In the genomic region with DNA sequence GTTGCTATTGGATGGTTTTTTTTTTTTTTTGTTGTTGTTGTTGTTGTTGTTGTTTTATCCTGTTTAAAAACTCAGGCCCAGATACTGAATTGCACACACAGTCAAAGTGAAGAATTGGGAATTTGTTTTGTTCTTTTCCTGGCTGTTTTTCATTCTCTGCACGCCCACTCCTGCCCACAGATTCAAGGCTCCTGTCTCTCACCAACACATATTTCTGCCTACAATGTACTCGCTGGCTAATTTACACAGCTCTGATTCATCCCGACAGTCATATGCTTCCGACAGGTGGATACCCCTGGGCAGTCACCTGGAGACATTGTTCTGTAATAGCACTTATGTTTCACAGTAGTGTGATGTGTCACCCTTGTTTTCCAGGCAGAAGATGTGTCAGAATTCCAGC, we compare ENCODE assay signal across 35 mouse cellular contexts. TPM values are rescaled to one million over a fixed set of nuclear protein-coding genes. Genes with fewer than 3 reads are reported as not detected.
DNase-seq lines count a peak whose midpoint lies in the region; ATAC-seq and TF ChIP-seq lines count a peak whose summit lies in the region.
"Had no signal": no experiment of that assay in that cellular context is flagged by ENCODE, and none has a peak within 500 bp of the region (broad histone marks: within the 10 kb centered on the region; RNA-seq: fewer than 3 reads in every experiment).

No protein-coding gene starts in this region.

- no peak overlapping the region for H3K9ac ChIP-seq in forebrain, embryonic 12.5 days
- H3K9ac ChIP-seq: heart, embryonic 15.5 days; intestine, embryonic 15.5 days; limb, embryonic 13.5 days; lung, embryonic 15.5 days; midbrain, embryonic 15.5 days; neural tube, embryonic 15.5 days had no signal

- no peak overlapping the region for H3K27ac ChIP-seq in heart, embryonic 10.5 days
- no peak overlapping the region for H3K27ac ChIP-seq in layer of hippocampus, adult 2 months
- H3K27ac ChIP-seq in forebrain, embryonic 12.5 days, result no peak overlapping the region
- H3K27ac ChIP-seq: heart, embryonic 15.5 days; hindbrain, postnatal 0 days; intestine, embryonic 15.5 days; limb, embryonic 13.5 days; lung, embryonic 15.5 days; midbrain, embryonic 10.5 days; midbrain, embryonic 15.5 days; neural tube, embryonic 15.5 days; stomach, postnatal 0 days had no signal

- H3K4me3 ChIP-seq in heart, embryonic 10.5 days, result no peak overlapping the region
- no peak overlapping the region for H3K4me3 ChIP-seq in layer of hippocampus, adult 2 months
- no peak overlapping the region for H3K4me3 ChIP-seq in forebrain, embryonic 12.5 days (replicated peaks)
- H3K4me3 ChIP-seq: erythroblast, embryonic 14.5 days; heart, embryonic 15.5 days; intestine, embryonic 15.5 days; limb, embryonic 13.5 days; lung, embryonic 15.5 days; midbrain, embryonic 10.5 days; midbrain, embryonic 15.5 days; neural tube, embryonic 15.5 days had no signal

- no peak for TF ChIP-seq CTCF in layer of hippocampus, adult 2 months (conservative IDR thresholded peaks at IDR 0.05)

- no peak for ATAC-seq in forebrain, embryonic 12.5 days (ENCODE audit: low FRiP score)
- ATAC-seq: hindbrain, postnatal 0 days; intestine, embryonic 15.5 days; midbrain, embryonic 15.5 days; Patski had no signal

- no peaks in the 10 kb centered on the region for H3K36me3 ChIP-seq in heart, embryonic 10.5 days
- H3K36me3 ChIP-seq in forebrain, embryonic 12.5 days (replicated peaks), result no peaks in the 10 kb centered on the region
- H3K36me3 ChIP-seq: heart, embryonic 15.5 days; intestine, embryonic 15.5 days; limb, embryonic 13.5 days; lung, embryonic 15.5 days; midbrain, embryonic 10.5 days; midbrain, embryonic 15.5 days; neural tube, embryonic 15.5 days had no signal

- peak; percentile 40 for DNase-seq in heart, adult 11 months
- DNase-seq in heart, embryonic 10.5 days (ENCODE audit: low spot score), result no peak
- DNase-seq in left cerebral cortex, postnatal 14 days (ENCODE audit: low spot score in 2 of 2), result peak; percentile 18 to 27
- no peak for DNase-seq in left cerebral cortex, postnatal 4 days
- peak; percentile 18 to 42 for DNase-seq in layer of hippocampus, adult 2 months (ENCODE audit: low spot score in 2 of 2)
- peak; percentile 37 to 65 for DNase-seq in left cerebral cortex, postnatal 25 days (ENCODE audit: low spot score in 2 of 2)
- no peak for DNase-seq in cerebellum, adult 11-12 months
- DNase-seq: adrenal gland, postnatal 25 days; cerebellum, adult 2 months; cerebellum, postnatal 14 days; kidney, adult 2 months; kidney, postnatal 36 days; retina, postnatal 1 day; thymus, adult 18-20 months; thymus, postnatal 25 days had no signal

- WGBS in heart, embryonic 10.5 days, result 80% methylated on average over 4 of the region's 4 CpGs
- WGBS in forebrain, embryonic 12.5 days, result 90% methylated on average over 4 of the region's 4 CpGs

- H3K4me2 ChIP-seq in forebrain, embryonic 12.5 days, result no peak overlapping the region
- H3K4me2 ChIP-seq: heart, embryonic 15.5 days; intestine, embryonic 15.5 days; limb, embryonic 13.5 days; liver, embryonic 11.5 days; lung, embryonic 15.5 days; midbrain, embryonic 15.5 days; neural tube, embryonic 15.5 days had no signal

- H3K4me1 ChIP-seq in heart, embryonic 10.5 days, result 0 out of 2 replicates have a peak, but pooled peaks cover 3% of the 10 kb centered on the region
- no peaks in the 10 kb centered on the region for H3K4me1 ChIP-seq in forebrain, embryonic 12.5 days
- H3K4me1 ChIP-seq: heart, embryonic 15.5 days; lung, embryonic 15.5 days; midbrain, embryonic 10.5 days; midbrain, embryonic 15.5 days; neural tube, embryonic 15.5 days had no signal

- intact Hi-C loops in left cerebral cortex, postnatal 14 days (cut with DNase I), result loop anchor here (5.0 to 10.0 kb wide), 2 partner anchors 37 to 300 kb away; no protein-coding TSS in a partner anchor
- intact Hi-C loops in left cerebral cortex, postnatal 4 days (cut with DNase I), result loop anchor here (10.0 kb wide), 1 partner anchor 110 kb away; the partner anchor contains the start of gene Jmy
- intact Hi-C loops in left cerebral cortex, postnatal 25 days (cut with DNase I), result loop anchor here (10.0 kb wide), 1 partner anchor 300 kb away; no protein-coding TSS in a partner anchor

- no peaks in the 10 kb centered on the region for H3K27me3 ChIP-seq in heart, embryonic 10.5 days (ENCODE audit: insufficient read depth, poor library complexity, severe bottlenecking)
- no peaks in the 10 kb centered on the region for H3K27me3 ChIP-seq in forebrain, embryonic 12.5 days
- H3K27me3 ChIP-seq: heart, embryonic 15.5 days; intestine, embryonic 15.5 days; limb, embryonic 13.5 days; lung, embryonic 15.5 days; midbrain, embryonic 15.5 days; neural tube, embryonic 15.5 days had no signal

- H3K9me3 ChIP-seq in heart, embryonic 10.5 days, result no peaks in the 10 kb centered on the region
- H3K9me3 ChIP-seq in forebrain, embryonic 12.5 days, result no peaks in the 10 kb centered on the region
- H3K9me3 ChIP-seq: heart, embryonic 15.5 days; intestine, embryonic 15.5 days; limb, embryonic 13.5 days; lung, embryonic 15.5 days; midbrain, embryonic 10.5 days; midbrain, embryonic 15.5 days; neural tube, embryonic 15.5 days had no signal

RNA-seq across cellular contexts. Expression of gene Bhmt, which starts 33.1 kb away (rescaled TPM):
- 0.23 and 4.2 TPM in 2 replicates for polyA plus RNA-seq in heart, embryonic 10.5 days (2016; fragmentation: Nextera tagmentation; extraction: Ambion mirVana)
- under 1 TPM in 1 of 2 experiments, not detected in 1; 0.17 TPM for total RNA-seq in left cerebral cortex, postnatal 14 days (2021)
- total RNA-seq in left cerebral cortex, postnatal 4 days (2021), result not detected
- total RNA-seq in layer of hippocampus, adult 2 months (2021), result not detected
- not detected for total RNA-seq in left cerebral cortex, postnatal 25 days (2021)
- polyA plus RNA-seq in forebrain, embryonic 12.5 days (2016; fragmentation: Nextera tagmentation; extraction: Ambion mirVana), result 0.09 and 0.18 TPM in 2 replicates
- total RNA-seq: heart, postnatal 25 days; left cerebral cortex, adult 8-10 months; megakaryocyte progenitor cell, adult 5-6 weeks; MEL had no signal
- polyA plus RNA-seq: cerebellum, adult 2 months; embryonic facial prominence, embryonic 14.5 days; forebrain, embryonic 11.5 days; limb, embryonic 13.5 days; Patski; spleen, adult 2 months had no signal

Comparison
In these comparisons a context has a peak if more than half of its experiments do, and no peak if none do; other contexts are left out.
1. DNase-seq: peak in heart, adult 11 months (single experiment), left cerebral cortex, postnatal 14 days (2 of 2), layer of hippocampus, adult 2 months (2 of 2) and left cerebral cortex, postnatal 25 days (2 of 2); none in heart, embryonic 10.5 days (single experiment), left cerebral cortex, postnatal 4 days (single experiment) and cerebellum, adult 11-12 months (single experiment).